Mouse (Mus musculus): ENCODE measurements around the gene Olfr13. TPM values are rescaled to one million over a fixed set of nuclear protein-coding genes. Genes with fewer than 3 reads are reported as not detected.
"Not testable (repeated sequence)": the region's sequence is repeated elsewhere in the genome, so short reads cannot be mapped to it uniquely, and the experiment has no call there.

Olfr13 gene
- not detected for total RNA-seq (2021)
- long read RNA-seq, experiment 1: 0 reads
- long read RNA-seq, experiment 2: 0 reads

GRCm38 (mm10) chr6:43171840-43172239, at the start of gene Olfr13:
Gene Olfr13, plus strand, starts transcription at chr6:43172140.
- Histone ChIP-seq H3K27ac (no peak within 1 kb of the TSS), H3K4me3 (no peak within 1 kb of the TSS)
- no peak for DNase-seq (ENCODE audit: low spot score in 2 of 2)
- TF ChIP-seq CTCF (conservative IDR thresholded peaks at IDR 0.05): no peak

GRCm38 (mm10) chr6:43146267-43146666, 25.7 kb upstream of the Olfr13 start, which contains the start of gene Olfr237-ps1:
Gene Olfr237-ps1, plus strand, starts transcription at chr6:43146567.
- DNase-seq (ENCODE audit: low spot score in 2 of 2); H3K27ac ChIP-seq: not testable (repeated sequence)

GRCm38 (mm10) chr6:43159502-43159901, 12.4 kb upstream of the Olfr13 start:
- Histone ChIP-seq H3K4me3 (no peak overlapping the region), H3K27ac (no peak overlapping the region)
- no peak for TF ChIP-seq CTCF (conservative IDR thresholded peaks at IDR 0.05)
- peak in 1 of 2 experiments; percentile 5 for DNase-seq (ENCODE audit: low spot score in 2 of 2)

More at GRCm38 (mm10) chr6:43146267-43146666, 25.7 kb upstream of the Olfr13 start, which contains the start of gene Olfr237-ps1:
- not testable (repeated sequence) for H3K4me3 ChIP-seq

- H3K27ac ChIP-seq: no peak within 1 kb of the TSS
- TF ChIP-seq CTCF (conservative IDR thresholded peaks at IDR 0.05): no peak
- no peak for DNase-seq (ENCODE audit: low spot score in 2 of 2)
- no peak within 1 kb of the TSS for H3K4me3 ChIP-seq
These were observed 9.0 kb upstream of the Olfr13 start, which contains the start of gene Olfr437 for GRCm38 (mm10) chr6:43162982-43163381. Gene Olfr437, plus strand, starts transcription at chr6:43163282.

- DNase-seq (ENCODE audit: low spot score in 2 of 2): no peak
- TF ChIP-seq CTCF (conservative IDR thresholded peaks at IDR 0.05): no peak
- Histone ChIP-seq H3K27ac (no peak overlapping the region), H3K4me3 (no peak overlapping the region)
These were observed 4.7 kb upstream of the Olfr13 start for GRCm38 (mm10) chr6:43167246-43167645.

- DNase-seq (ENCODE audit: low spot score in 2 of 2): no peak
- no peak overlapping the region for H3K4me3 ChIP-seq
- no peak for TF ChIP-seq CTCF (conservative IDR thresholded peaks at IDR 0.05)
- H3K27ac ChIP-seq: peak overlapping the region; percentile 64; the same call in 1 of the 2 replicates
These were observed 6.2 kb downstream of the Olfr13 start for GRCm38 (mm10) chr6:43178129-43178528.

- peak overlapping the region; percentile 64 for H3K27ac ChIP-seq
- TF ChIP-seq CTCF (conservative IDR thresholded peaks at IDR 0.05): no peak
- H3K4me3 ChIP-seq: no peak overlapping the region
- no peak for DNase-seq (ENCODE audit: low spot score in 2 of 2)
These were observed 6.9 kb downstream of the Olfr13 start for GRCm38 (mm10) chr6:43178584-43179501.

GRCm38 (mm10) chr6:43190986-43191385, 19.0 kb downstream of the Olfr13 start:
- TF ChIP-seq CTCF (conservative IDR thresholded peaks at IDR 0.05): no peak

GRCm38 (mm10) chr6:43196781-43197180, 24.8 kb downstream of the Olfr13 start, which contains the start of gene Olfr435:
Gene Olfr435, plus strand, starts transcription at chr6:43197146.
- TF ChIP-seq CTCF (conservative IDR thresholded peaks at IDR 0.05): no peak
- DNase-seq (ENCODE audit: low spot score in 2 of 2): no peak
- Histone ChIP-seq H3K4me3 (no peak within 1 kb of the TSS), H3K27ac (no peak within 1 kb of the TSS)

More at GRCm38 (mm10) chr6:43190986-43191385, 19.0 kb downstream of the Olfr13 start:
- DNase-seq (ENCODE audit: low spot score in 2 of 2): no peak
- H3K27ac ChIP-seq: no peak overlapping the region
- H3K4me3 ChIP-seq: no peak overlapping the region

GRCm38 (mm10) chr6:43198094-43198493, 26.2 kb downstream of the Olfr13 start:
- H3K27ac ChIP-seq: no peak overlapping the region
- no peak overlapping the region for H3K4me3 ChIP-seq
- TF ChIP-seq CTCF (conservative IDR thresholded peaks at IDR 0.05): no peak
- DNase-seq (ENCODE audit: low spot score in 2 of 2): no peak

GRCm38 (mm10) chr6:43202786-43203185, 30.8 kb downstream of the Olfr13 start:
- no peak overlapping the region for H3K4me3 ChIP-seq
- no peak overlapping the region for H3K27ac ChIP-seq
- TF ChIP-seq CTCF (conservative IDR thresholded peaks at IDR 0.05): no peak
- no peak for DNase-seq (ENCODE audit: low spot score in 2 of 2)

GRCm38 (mm10) chr6:43205355-43205754, 33.4 kb downstream of the Olfr13 start:
- Histone ChIP-seq H3K27ac (no peak overlapping the region), H3K4me3 (no peak overlapping the region)
- no peak for TF ChIP-seq CTCF (conservative IDR thresholded peaks at IDR 0.05)
- no peak for DNase-seq (ENCODE audit: low spot score in 2 of 2)

- not testable (repeated sequence) for H3K27ac ChIP-seq, H3K4me3 ChIP-seq
- peak in 1 of 2 experiments; percentile 5 for DNase-seq (ENCODE audit: low spot score in 2 of 2)
These were observed 40.9 kb downstream of the Olfr13 start, which contains the start of gene Olfr434 for GRCm38 (mm10) chr6:43212873-43213272. Gene Olfr434, plus strand, starts transcription at chr6:43213021.

Other genes starting within 250 kb of the Olfr13 start
- gene Olfr444, start 223.1 kb upstream of the Olfr13 start, total RNA-seq (2021): not detected
- gene Olfr441, start 65.8 kb upstream of the Olfr13 start, total RNA-seq (2021): not detected
- gene Olfr237-ps1, start 25.6 kb upstream of the Olfr13 start, total RNA-seq (2021): not detected
- gene Olfr437, start 8.9 kb upstream of the Olfr13 start, total RNA-seq (2021): not detected
- gene Olfr435, start 25.0 kb downstream of the Olfr13 start, total RNA-seq (2021): not detected
- gene Olfr434, start 40.9 kb downstream of the Olfr13 start, total RNA-seq (2021): not detected
- gene Olfr47, start 59.4 kb downstream of the Olfr13 start, total RNA-seq (2021): not detected
- gene Arhgef5, start 93.4 kb downstream of the Olfr13 start, total RNA-seq (2021): 1 to 10 TPM; 1.7 to 2.8 TPM
- gene Nobox, start 137.4 kb downstream of the Olfr13 start, total RNA-seq (2021): not detected

Data from layer of hippocampus, adult 2 months (tissue).